Mouse (Mus musculus) heart, embryonic 16.5 days (tissue): ENCODE data around the gene Tspan18. TPM values are rescaled to one million over a fixed set of nuclear protein-coding genes. Genes with fewer than 3 reads are reported as not detected.

Source experiments
- ATAC-seq: fragments of 200-750 bp; cut with Nextera tagmentation; replicated peaks from 2 replicates; pipeline ENCODE4 v1.8.0; 2017; ENCODE audit warnings: moderate number of reproducible peaks; ENCODE audit not compliant: insufficient read depth, low FRiP score; ENCODE audit errors: extremely low read depth
- H3K27ac ChIP-seq: fragments of 300-500 bp; sonication (generic); 2 replicates; pipeline ENCODE4 v1.5.1; 2014; ENCODE audit warnings: mild to moderate bottlenecking, low read length, control low read depth, moderate library complexity
- H3K27me3 ChIP-seq: fragments of 300-500 bp; sonication (generic); 2 replicates; pipeline ENCODE4 v1.6.1; 2014; ENCODE audit warnings: low read length, mixed read lengths; ENCODE audit not compliant: control insufficient read depth, insufficient read depth
- H3K36me3 ChIP-seq: fragments of 300-500 bp; sonication (generic); 2 replicates; pipeline ENCODE4 v1.6.1; 2014; ENCODE audit not compliant: control insufficient read depth, insufficient read depth
- H3K4me1 ChIP-seq: fragments of 300-500 bp; sonication (generic); 2 replicates; pipeline ENCODE4 v1.6.1; 2014; ENCODE audit warnings: low read length, mixed read lengths; ENCODE audit not compliant: control insufficient read depth, insufficient read depth
- H3K4me2 ChIP-seq: fragments of 300-500 bp; sonication (generic); 2 replicates; pipeline ENCODE4 v1.6.1; 2014; ENCODE audit warnings: low read depth, mild to moderate bottlenecking, control low read depth, low read length
- H3K4me3 ChIP-seq: fragments of 300-500 bp; sonication (generic); 2 replicates; pipeline ENCODE4 v1.5.1; 2014; ENCODE audit warnings: mild to moderate bottlenecking, control low read depth, low read length
- H3K9ac ChIP-seq: fragments of 300-500 bp; sonication (generic); 2 replicates; pipeline ENCODE4 v1.6.1; 2014; ENCODE audit warnings: low read length, control low read depth
- H3K9me3 ChIP-seq: fragments of 300-500 bp; sonication (generic); replicated peaks from 2 replicates; pipeline ENCODE4 v1.6.1; 2016; ENCODE audit warnings: low read length; ENCODE audit not compliant: control insufficient read depth
- WGBS: fragments of 180-500 bp; shearing (Covaris S2); extraction: QIAGEN DNeasy Blood & Tissue Kit; methylation state at CpG from one replicate; pipeline ENCODE4 v1.1.7; 2014; 5-methylcytosine and 5-hydroxymethylcytosine counted together
- polyA plus RNA-seq: library from polyadenylated mRNA; unstranded; fragments of >200 nt; fragmentation: Nextera tagmentation; extraction: Ambion mirVana; gene quantifications from 2 replicates; pipeline ENCODE4 v1.2.1, GENCODE M21; 2015

Gene Tspan18
- polyA plus RNA-seq, 1 experiment from 2014 or later: 33.9 TPM

- H3K27ac ChIP-seq: peak overlapping the region; percentile 21; the same call in 1 of the 2 replicates
- H3K9me3 ChIP-seq: no peaks in the 10 kb centered on the region
- WGBS: 10% methylated on average over 17 of the region's 17 CpGs
- H3K4me2 ChIP-seq: no peak overlapping the region; the same call in 1 of the 2 replicates
- peaks cover 19% of the 10 kb centered on the region for H3K4me1 ChIP-seq
- H3K4me3 ChIP-seq: no peak overlapping the region
- H3K9ac ChIP-seq: no peak overlapping the region
- peaks cover 26% of the 10 kb centered on the region for H3K27me3 ChIP-seq
- no peak; the same call in 1 of the 2 replicates for ATAC-seq
- no peaks in the 10 kb centered on the region for H3K36me3 ChIP-seq
Measured at GRCm38 (mm10) chr2:93176871-93177667, 157.2 kb downstream of the Tspan18 start.

DNA sequence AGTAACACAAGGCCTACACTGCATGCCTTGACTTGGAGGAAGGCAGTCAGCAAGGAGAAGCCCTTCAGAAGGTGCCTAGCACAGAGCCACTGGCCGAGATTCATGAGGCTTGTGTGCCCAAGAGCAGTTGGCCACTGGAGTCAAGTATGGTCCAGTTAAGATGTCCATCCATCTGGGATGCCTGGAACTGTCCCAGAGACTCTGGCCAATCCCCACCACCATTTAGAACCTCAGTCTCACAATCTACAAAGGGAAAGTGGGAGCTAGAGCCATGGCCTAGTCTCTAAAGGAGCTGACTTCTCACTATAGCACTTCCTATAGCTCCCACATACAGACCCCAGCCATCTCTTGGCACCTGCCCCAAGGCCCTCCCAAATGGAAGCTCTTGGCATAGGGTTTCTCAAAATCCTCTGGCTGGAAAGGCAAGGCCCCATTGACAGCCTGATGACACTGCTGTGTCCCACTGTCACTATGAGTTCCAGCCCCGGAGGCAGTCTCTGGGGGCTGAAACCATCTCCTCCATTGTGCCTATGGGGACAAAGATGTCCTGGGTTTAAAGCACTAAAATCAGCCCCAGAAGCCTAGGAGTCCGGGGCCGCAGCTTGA, 158.0 kb downstream of the Tspan18 start:
- WGBS: 48% methylated on average over 4 of the region's 4 CpGs
- peak overlapping the region; percentile 7; the same call in 1 of the 2 replicates for H3K27ac ChIP-seq
- H3K9me3 ChIP-seq: no peaks in the 10 kb centered on the region
- peaks cover 26% of the 10 kb centered on the region for H3K27me3 ChIP-seq
- no peak overlapping the region for H3K4me3 ChIP-seq
- H3K36me3 ChIP-seq: no peaks in the 10 kb centered on the region
- no peak overlapping the region for H3K9ac ChIP-seq
- no peak overlapping the region for H3K4me2 ChIP-seq
- peaks cover 19% of the 10 kb centered on the region for H3K4me1 ChIP-seq
- no peak for ATAC-seq

DNA sequence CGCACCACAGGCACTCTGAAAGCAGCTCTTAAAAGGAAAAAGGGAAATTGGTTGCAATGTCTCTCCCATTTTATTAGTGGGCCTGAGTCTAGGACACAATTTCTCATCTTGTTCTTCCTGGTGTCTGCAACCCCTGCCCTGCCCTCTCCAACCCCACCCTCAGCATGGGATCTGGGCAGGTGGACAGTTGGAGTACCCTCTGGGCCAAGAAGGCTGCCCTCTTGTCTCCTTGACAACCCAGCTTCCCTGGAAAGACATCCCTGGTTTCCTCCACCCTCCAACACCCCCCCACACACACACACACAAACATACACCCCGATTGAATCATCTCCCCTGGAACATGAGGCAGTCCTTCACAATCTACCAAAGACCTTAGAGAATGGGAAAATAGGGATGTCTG, 158.6 kb downstream of the Tspan18 start:
- H3K9me3 ChIP-seq: no peaks in the 10 kb centered on the region
- H3K27ac ChIP-seq: no peak overlapping the region
- no peak overlapping the region for H3K9ac ChIP-seq
- WGBS: 71% methylated on average over 2 of the region's 2 CpGs
- no peak for ATAC-seq
- H3K36me3 ChIP-seq: no peaks in the 10 kb centered on the region
- H3K27me3 ChIP-seq: peaks cover 26% of the 10 kb centered on the region
- no peak overlapping the region for H3K4me3 ChIP-seq
- H3K4me1 ChIP-seq: peaks cover 19% of the 10 kb centered on the region
- H3K4me2 ChIP-seq: no peak overlapping the region

DNA sequence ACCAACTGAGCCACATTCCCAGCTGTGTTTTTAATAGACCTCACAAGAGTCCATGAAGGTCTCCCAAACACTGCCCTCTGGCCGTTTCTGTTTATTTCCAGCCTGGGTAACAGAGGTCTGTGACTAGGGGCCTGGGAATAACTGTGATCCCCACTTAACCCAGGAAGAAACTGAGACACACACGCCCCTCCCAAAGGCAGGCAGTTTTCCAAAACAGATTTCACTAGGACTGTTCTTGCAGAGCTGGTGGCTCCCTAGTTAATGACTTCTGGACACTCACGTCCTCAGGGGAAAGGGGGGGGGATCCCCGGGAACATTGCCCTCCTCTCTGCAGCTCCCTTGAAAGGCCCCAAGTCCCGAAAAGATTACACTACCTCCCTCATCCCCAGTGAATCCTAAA, 159.0 kb downstream of the Tspan18 start:
- Histone ChIP-seq H3K27ac (no peak overlapping the region), H3K9ac (no peak overlapping the region), H3K4me2 (no peak overlapping the region), H3K9me3 (no peaks in the 10 kb centered on the region), H3K4me3 (no peak overlapping the region), H3K36me3 (no peaks in the 10 kb centered on the region), H3K27me3 (peaks cover 23% of the 10 kb centered on the region), H3K4me1 (peaks cover 15% of the 10 kb centered on the region)
- 30% methylated on average over 5 of the region's 5 CpGs for WGBS
- ATAC-seq: no peak

GRCm38 (mm10) chr2:93174159-93174558, 160.1 kb downstream of the Tspan18 start:
- Histone ChIP-seq H3K36me3 (no peaks in the 10 kb centered on the region), H3K9me3 (no peaks in the 10 kb centered on the region), H3K4me1 (peaks cover 12% of the 10 kb centered on the region), H3K4me3 (no peak overlapping the region), H3K27me3 (peaks cover 13% of the 10 kb centered on the region), H3K9ac (peak overlapping the region; percentile 23; the same call in 1 of the 2 replicates), H3K4me2 (no peak overlapping the region), H3K27ac (no peak overlapping the region)
- no peak for ATAC-seq
- WGBS: 33% methylated on average over 5 of the region's 5 CpGs

- Histone ChIP-seq H3K27ac (no peak overlapping the region), H3K27me3 (peaks cover 4% of the 10 kb centered on the region; the same call in 1 of the 2 replicates), H3K4me3 (no peak overlapping the region), H3K36me3 (no peaks in the 10 kb centered on the region), H3K4me1 (peaks cover 12% of the 10 kb centered on the region), H3K4me2 (no peak overlapping the region), H3K9ac (no peak overlapping the region), H3K9me3 (no peaks in the 10 kb centered on the region)
- WGBS: 54% methylated on average over 5 of the region's 5 CpGs
- no peak for ATAC-seq
Measured at GRCm38 (mm10) chr2:93172460-93172859, 161.8 kb downstream of the Tspan18 start.

GRCm38 (mm10) chr2:93171929-93172328, 162.4 kb downstream of the Tspan18 start:
- no peak for ATAC-seq
- Histone ChIP-seq H3K4me2 (no peak overlapping the region), H3K27me3 (peaks cover 4% of the 10 kb centered on the region; the same call in 1 of the 2 replicates), H3K36me3 (no peaks in the 10 kb centered on the region), H3K4me3 (no peak overlapping the region), H3K9ac (no peak overlapping the region), H3K4me1 (peaks cover 8% of the 10 kb centered on the region), H3K27ac (no peak overlapping the region), H3K9me3 (no peaks in the 10 kb centered on the region)
- WGBS: 75% methylated on average over 6 of the region's 6 CpGs

DNA sequence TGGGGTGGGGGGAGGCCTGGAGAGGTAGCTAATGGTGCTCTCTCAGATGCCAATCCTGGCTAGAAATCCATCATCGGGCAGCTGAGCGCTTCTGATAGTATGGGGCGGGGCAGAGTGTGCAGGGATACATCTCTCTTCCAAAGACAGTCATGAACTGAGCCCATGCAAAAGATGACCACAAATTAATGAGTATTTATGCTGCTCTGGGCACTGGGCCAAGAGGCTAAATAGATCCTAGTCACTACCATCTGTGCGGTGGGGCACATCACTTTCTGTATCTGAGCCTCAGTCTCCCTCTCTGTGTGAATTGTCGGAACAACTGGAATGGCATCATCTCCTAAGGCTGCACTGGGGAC, 163.5 kb downstream of the Tspan18 start:
- H3K9me3 ChIP-seq: no peaks in the 10 kb centered on the region
- no peak for ATAC-seq
- H3K27me3 ChIP-seq: 0 out of 2 replicates have a peak, but pooled peaks cover 2% of the 10 kb centered on the region
- H3K4me3 ChIP-seq: no peak overlapping the region
- peaks cover 8% of the 10 kb centered on the region; the same call in 1 of the 2 replicates for H3K4me1 ChIP-seq
- no peak overlapping the region for H3K4me2 ChIP-seq
- WGBS: 63% methylated on average over 5 of the region's 5 CpGs
- no peaks in the 10 kb centered on the region for H3K36me3 ChIP-seq
- H3K9ac ChIP-seq: no peak overlapping the region
- H3K27ac ChIP-seq: no peak overlapping the region
